Mouse (Mus musculus): ENCODE results near the gene Olfr417.
"Not testable (repeated sequence)": the region's sequence is repeated elsewhere in the genome, so short reads cannot be mapped to it uniquely, and the experiment has no call there.

The Olfr417 gene

DNA sequence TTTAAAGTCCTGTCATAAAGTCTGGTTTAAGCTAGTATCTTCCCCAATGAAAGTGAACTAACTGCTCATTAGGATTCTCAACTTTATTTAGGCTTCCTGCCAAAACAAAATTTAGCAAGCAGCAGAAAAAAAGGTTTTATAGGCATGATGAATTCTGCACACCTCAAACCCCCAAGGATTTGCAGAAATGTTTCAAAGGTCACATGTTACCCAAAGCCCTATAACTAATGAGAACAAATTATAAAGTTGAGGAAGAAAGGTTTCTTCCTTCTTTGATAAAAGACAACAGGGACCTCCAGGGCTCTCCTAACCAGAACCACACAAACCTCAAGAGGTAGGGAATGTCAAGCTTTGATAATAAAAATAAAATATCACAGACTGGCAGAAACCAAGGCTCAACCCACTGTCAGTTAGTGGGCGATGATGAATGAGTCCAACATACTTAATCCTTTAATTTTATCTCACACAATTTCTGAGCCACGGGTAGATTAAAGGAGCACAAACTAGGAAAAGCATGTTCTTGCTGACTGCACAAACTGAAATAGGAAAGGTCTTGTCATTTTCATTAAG is at the start of gene Olfr417:
Gene Olfr417, plus strand, starts transcription at position 241 of the 570 bp plus-strand sequence.
- no peak for DNase-seq

DNA sequence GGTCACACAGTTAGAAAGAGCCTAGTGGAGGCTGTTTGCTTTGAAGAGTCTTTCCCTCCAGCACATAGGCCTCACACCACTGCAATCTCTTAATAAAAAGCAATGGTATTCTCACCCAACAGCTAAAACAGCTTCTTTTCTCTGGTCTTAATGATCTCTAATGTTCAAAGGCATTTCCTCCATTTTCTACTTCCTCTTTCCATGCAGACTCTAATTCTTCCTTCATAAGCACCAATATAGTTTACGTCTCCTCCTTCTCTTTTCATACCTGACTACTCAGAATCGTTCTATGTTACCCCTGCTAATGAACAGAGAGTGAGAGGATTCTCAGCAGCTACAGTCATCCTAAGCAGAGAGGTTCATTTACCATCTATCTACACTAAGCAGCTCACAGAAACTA is 47.6 kb upstream of the Olfr417 start:
- no peak for DNase-seq

DNA sequence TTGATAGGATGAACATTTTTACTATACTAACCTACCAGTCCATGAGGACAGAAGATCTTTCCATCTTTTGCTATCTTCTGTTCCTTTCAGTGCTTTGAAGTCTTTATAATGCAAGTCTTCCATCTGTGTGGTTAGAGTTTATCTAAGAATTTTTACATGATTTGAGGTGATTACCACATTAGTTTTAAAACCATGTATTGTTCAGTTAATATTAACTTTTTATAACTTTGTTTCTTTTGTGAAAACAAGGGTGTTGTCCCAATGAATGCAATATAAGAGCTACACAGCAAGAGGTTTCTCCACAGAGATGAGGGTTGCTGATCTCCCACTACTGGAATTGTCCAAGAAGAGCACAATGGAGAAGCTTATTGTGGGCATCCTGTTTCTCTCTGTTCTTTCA is 34.7 kb upstream of the Olfr417 start, which contains the start of gene Mptx1:
Gene Mptx1, plus strand, starts transcription at position 301 of the 400 bp plus-strand sequence.
- no peak for DNase-seq

DNA sequence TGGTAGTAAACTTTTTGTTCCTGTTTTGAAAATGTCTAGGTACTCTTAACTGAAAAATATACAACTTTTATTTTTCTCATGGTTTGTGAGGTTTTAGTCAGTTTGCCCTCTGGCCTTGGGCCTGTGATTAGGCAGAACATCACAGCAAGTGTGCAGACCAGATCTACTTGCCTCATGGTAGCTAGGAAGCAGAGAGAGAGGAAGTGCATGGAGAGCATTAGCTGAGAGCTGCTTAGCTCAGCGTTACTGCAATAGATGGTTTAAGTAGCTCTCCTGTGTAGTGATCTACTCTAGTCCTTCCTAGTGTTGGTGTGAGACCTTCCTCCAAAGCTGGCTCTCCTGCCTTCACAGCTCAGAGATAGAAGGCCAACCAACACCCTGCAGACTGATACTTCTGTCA is 11.3 kb upstream of the Olfr417 start:
- DNase-seq: not testable (repeated sequence)

DNA sequence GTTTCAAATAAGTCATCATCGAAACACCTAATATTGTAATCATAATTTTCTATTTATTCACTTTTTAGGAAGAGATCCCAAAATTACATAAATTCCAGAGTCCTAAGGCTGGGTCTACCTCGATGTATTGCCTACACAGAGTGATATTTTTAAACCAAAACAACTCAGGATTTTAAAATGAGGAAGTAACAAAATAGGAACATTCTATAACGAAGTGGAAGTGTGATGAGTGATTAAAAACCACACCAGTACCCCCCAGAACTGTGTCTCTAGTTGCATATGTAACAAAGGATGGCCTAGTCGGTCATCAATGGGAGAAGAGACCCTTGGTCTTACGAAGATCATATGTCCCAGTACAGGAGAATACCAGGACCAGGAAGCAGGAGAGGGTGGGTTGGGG is 10.3 kb upstream of the Olfr417 start:
- DNase-seq: no peak

DNA sequence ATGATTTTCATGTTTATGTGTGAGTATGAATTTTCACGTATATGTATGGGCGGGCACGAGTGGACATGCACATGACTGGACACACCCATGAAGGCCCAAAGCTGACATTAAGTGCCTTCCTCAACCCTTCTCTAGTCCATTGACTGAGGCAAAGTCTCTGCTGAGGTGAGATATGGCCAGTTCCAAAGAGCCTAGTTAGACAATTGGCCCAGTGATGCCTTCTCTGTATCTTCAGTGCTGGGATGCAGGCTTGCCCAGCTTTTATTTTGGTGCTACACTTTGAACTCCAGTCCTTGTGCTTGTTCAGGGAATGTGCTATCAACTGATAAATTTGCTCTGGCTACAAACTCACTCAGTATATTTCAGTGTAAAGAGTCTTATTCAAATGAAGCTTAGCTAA is 8.9 kb downstream of the Olfr417 start:
- DNase-seq: no peak

DNA sequence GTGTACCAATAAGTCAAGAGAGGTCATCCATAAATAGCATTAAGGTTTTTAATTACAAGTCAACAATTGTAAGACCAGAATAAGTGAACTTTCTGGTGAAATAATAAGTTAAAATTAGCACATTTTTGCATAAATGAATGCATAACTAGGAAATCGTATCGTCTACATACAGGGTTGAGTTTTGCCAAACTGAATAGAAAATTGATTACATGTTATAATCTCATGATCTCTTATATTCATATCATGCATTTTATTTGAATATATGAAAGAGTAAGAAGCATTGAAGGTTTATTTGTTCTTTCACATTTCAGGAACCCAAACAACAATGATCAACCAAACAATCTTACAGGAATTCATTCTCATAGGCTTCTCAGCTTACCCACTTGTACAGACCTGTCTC is 25.8 kb downstream of the Olfr417 start, which contains the start of gene Olfr248:
Gene Olfr248, plus strand, starts transcription at position 301 of the 400 bp plus-strand sequence.
- no peak for DNase-seq

DNA sequence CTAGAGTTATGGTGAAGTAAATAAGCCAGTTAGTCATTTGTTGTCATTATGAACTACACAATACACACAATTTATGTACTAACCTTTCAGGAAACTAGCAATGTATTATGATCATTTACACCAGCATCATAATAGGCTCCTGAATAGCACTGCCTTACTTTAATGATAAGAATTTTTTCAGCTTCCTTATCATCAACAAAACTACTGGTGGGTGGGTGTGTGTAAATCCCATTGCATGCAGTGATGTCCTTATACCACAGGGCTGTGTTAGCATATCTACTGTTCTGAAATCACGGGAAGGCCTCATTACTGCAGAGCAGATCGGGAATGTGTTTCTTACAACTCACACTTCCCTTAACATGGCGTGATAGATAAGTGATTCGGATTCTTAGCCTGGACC is 58.0 kb downstream of the Olfr417 start:
- DNase-seq: no peak

DNA sequence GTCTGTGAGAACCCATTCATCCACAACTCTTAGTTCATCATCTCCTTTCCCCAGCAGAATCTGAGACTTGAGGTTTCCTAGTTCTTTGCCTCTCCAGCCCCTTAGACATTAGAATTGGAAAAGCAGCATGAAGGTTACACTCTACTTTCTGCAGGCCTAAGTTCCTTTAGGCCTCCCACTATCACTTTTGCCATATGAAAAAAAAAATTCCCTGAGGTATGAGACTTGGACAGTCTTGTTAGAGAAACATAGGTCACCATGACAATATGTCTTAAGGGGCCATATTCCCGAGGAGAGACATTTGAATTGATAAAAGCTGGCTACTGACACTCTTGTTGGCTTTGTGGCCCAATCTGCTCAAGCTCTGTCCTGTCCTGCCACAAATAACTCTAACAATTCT is 58.8 kb downstream of the Olfr417 start, which contains the start of gene Olfr414:
Gene Olfr414, plus strand, starts transcription at position 301 of the 400 bp plus-strand sequence.
- DNase-seq: no peak

Measured in kidney, adult 18-20 months (tissue).